In the genomic region with DNA sequence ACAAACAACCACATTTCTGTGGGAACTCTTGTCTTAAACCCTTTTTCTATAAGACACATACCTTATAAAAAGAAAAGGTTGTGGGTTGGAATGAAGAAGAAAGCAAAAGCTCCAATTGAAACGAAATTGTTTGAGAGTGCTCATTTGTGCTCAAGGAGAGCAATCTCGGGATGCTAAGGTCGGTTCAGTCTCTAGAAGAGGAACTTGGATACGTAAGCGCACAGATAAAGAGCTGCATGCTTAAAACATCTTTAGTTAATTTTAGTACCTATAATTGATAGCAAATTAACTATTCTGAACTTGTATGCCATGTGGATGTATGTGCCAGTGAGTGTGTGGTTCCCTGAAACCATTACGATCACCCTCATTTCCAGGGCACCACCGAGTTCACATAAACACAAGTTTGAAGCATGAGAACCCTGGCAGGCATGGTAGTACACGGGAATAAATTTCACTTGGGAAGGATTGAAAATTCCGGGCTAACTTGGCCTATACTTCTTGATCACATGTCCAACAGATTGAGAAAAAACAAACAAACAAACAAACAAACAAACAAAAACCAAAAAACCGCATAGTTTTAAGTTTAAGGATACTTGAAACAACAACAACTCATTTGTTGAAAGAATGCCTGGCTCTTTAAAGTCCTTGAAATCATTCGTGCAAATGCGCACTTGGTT, we compare ENCODE assay signal across 8 mouse cellular contexts. TPM values are rescaled to one million over a fixed set of nuclear protein-coding genes. Genes with fewer than 3 reads are reported as not detected.
DNase-seq lines count a peak whose midpoint lies in the region; ATAC-seq and TF ChIP-seq lines count a peak whose summit lies in the region.

No protein-coding gene starts in this region.

- no peaks in the 10 kb centered on the region for H3K79me2 ChIP-seq in macrophage (ENCODE audit: inconsistent target)

- peak overlapping the region; percentile 83 for H3K4me2 ChIP-seq in forebrain, postnatal 0 days (ENCODE audit: low read depth)

- H3K9ac ChIP-seq in forebrain, postnatal 0 days, result peak overlapping the region; percentile 73

- ATAC-seq in forebrain, postnatal 0 days, result no peak

- peaks cover 7% of the 10 kb centered on the region; the same call in 1 of the 2 replicates for H3K4me1 ChIP-seq in forebrain, postnatal 0 days (ENCODE audit: insufficient read depth)

- H3K27ac ChIP-seq in left cerebral cortex, adult 2 months, result peak overlapping the region; percentile 90
- H3K27ac ChIP-seq in forebrain, postnatal 0 days (ENCODE audit: low read depth, low read length), result peak overlapping the region; percentile 93
- peak overlapping the region; percentile 91 for H3K27ac ChIP-seq in macrophage

- no peak for TF ChIP-seq CTCF in left cerebral cortex, adult 2 months (IDR thresholded peaks at IDR 0.05)
- TF ChIP-seq CTCF in brain, embryonic 14.5 days (IDR thresholded peaks at IDR 0.05; ENCODE audit: borderline replicate concordance, extremely low read depth, insufficient read depth, insufficient read length), result no peak
- no peak for TF ChIP-seq CTCF in forebrain, postnatal 0 days (IDR thresholded peaks at IDR 0.05; ENCODE audit: low read depth)

- no peaks in the 10 kb centered on the region for H3K36me3 ChIP-seq in forebrain, postnatal 0 days (ENCODE audit: insufficient read depth)
- no peaks in the 10 kb centered on the region for H3K36me3 ChIP-seq in macrophage (ENCODE audit: inconsistent target)

- 37% methylated on average over 12 of the region's 12 CpGs for WGBS in forebrain, postnatal 0 days
- 35% methylated on average over 12 of the region's 12 CpGs for WGBS in macrophage (ENCODE audit: missing documents)

- no peak for TF ChIP-seq POLR2A in brain, embryonic 14.5 days (IDR thresholded peaks at IDR 0.05; ENCODE audit: borderline replicate concordance, extremely low read depth, insufficient read depth, insufficient read length, poor library complexity, severe bottlenecking)

- no peaks in the 10 kb centered on the region for H3K9me3 ChIP-seq in forebrain, postnatal 0 days (ENCODE audit: low read length)

- peak overlapping the region; percentile 76 for H3K4me3 ChIP-seq in left cerebral cortex, adult 2 months
- H3K4me3 ChIP-seq in forebrain, postnatal 0 days (ENCODE audit: low read depth, low read length), result peak overlapping the region; percentile 47
- peak overlapping the region; percentile 71 for H3K4me3 ChIP-seq in macrophage (ENCODE audit: inconsistent target)

- no peaks in the 10 kb centered on the region for H3K27me3 ChIP-seq in forebrain, postnatal 0 days (ENCODE audit: insufficient read depth, low read length)

- intact Hi-C loops in left cerebral cortex, adult 2 months (cut with DNase I), result loop anchor here (2.0 to 10.0 kb wide), 6 partner anchors 33 to 1909 kb away; a partner anchor contains a TSS
- intact Hi-C loops in left cerebral cortex, postnatal 36 days (cut with DNase I), result loop anchor here (5.0 kb wide), 4 partner anchors 33 to 1578 kb away; a partner anchor contains a TSS

- DNase-seq in left cerebral cortex, adult 2 months (ENCODE audit: extremely low spot score in 1 of 2, low spot score in 2 of 2), result no peak
- no peak for DNase-seq in left cerebral cortex, postnatal 36 days (ENCODE audit: low spot score in 2 of 2)
- peak; percentile 1 for DNase-seq in brain, embryonic 14.5 days (ENCODE audit: low read depth)
- DNase-seq in forebrain, postnatal 0 days, result no peak
- DNase-seq in urinary bladder, postnatal 4 days (ENCODE audit: low spot score in 2 of 2), result no peak
- DNase-seq in right cerebral cortex, postnatal 14 days, result no peak
- DNase-seq in layer of hippocampus, adult 8-10 months (ENCODE audit: low spot score in 2 of 2), result no peak

RNA-seq across cellular contexts. Expression of a gene that starts 0.7 kb away (rescaled TPM):
- 1 to 10 TPM; 5.4 to 7.9 TPM for total RNA-seq in left cerebral cortex, adult 2 months (2021)
- 1 to 10 TPM; 7.0 to 7.4 TPM for total RNA-seq in left cerebral cortex, postnatal 36 days (2021)
- 3.5 TPM in 2 replicates for polyA plus RNA-seq in brain, embryonic 14.5 days (2012; rRNA removed)
- total RNA-seq in forebrain, postnatal 0 days (2014; rRNA removed), result 98.5 and 120 TPM in 2 replicates
- 0.31 and 0.39 TPM in 2 replicates for polyA plus RNA-seq in forebrain, postnatal 0 days (2015; fragmentation: Nextera tagmentation; extraction: Ambion mirVana)
- total RNA-seq in macrophage (2018; cell fraction: chromatin; rRNA removed), result 10 to 100 TPM in 2 of 26 experiments, 1 to 10 TPM in 22, under 1 TPM in 2; 0.46 to 19.2 (median 3.5) TPM
- total RNA-seq in macrophage (2018; cell fraction: cytosol; rRNA removed), result 10 to 100 TPM in 1 of 26 experiments, 1 to 10 TPM in 25; 2.5 to 10.3 (median 4.0) TPM
- 10 to 100 TPM in 4 of 26 experiments, 1 to 10 TPM in 20, under 1 TPM in 2; 0.76 to 14.5 (median 3.5) TPM for total RNA-seq in macrophage (2018; cell fraction: nucleus; rRNA removed)
- polyA plus RNA-seq in macrophage (2018), result 0.35 to 1.0 TPM (median 0.76 TPM) in 3 replicates
- 10 to 100 TPM in 2 of 4 experiments, 1 to 10 TPM in 2; 7.9 to 10.8 (median 9.3) TPM for total RNA-seq in layer of hippocampus, adult 8-10 months (2022)

RNA-seq across cellular contexts. Expression of a gene that starts 2.2 kb away (rescaled TPM):
- 10 to 100 TPM; 53.2 to 57.3 TPM for total RNA-seq in left cerebral cortex, adult 2 months (2021)
- total RNA-seq in left cerebral cortex, postnatal 36 days (2021), result 10 to 100 TPM; 70.8 to 73.2 TPM
- polyA plus RNA-seq in brain, embryonic 14.5 days (2012; rRNA removed), result 5.8 and 7.8 TPM in 2 replicates
- total RNA-seq in forebrain, postnatal 0 days (2014; rRNA removed), result 204 and 218 TPM in 2 replicates
- 11.1 and 16.3 TPM in 2 replicates for polyA plus RNA-seq in forebrain, postnatal 0 days (2015; fragmentation: Nextera tagmentation; extraction: Ambion mirVana)
- total RNA-seq in macrophage (2018; cell fraction: chromatin; rRNA removed), result 10 to 100 TPM in 7 of 26 experiments, 1 to 10 TPM in 19; 1.8 to 37.1 (median 6.3) TPM
- 10 to 100 TPM in 16 of 26 experiments, 1 to 10 TPM in 10; 3.7 to 42.7 (median 11.0) TPM for total RNA-seq in macrophage (2018; cell fraction: cytosol; rRNA removed)
- total RNA-seq in macrophage (2018; cell fraction: nucleus; rRNA removed), result 10 to 100 TPM in 10 of 26 experiments, 1 to 10 TPM in 16; 1.8 to 50.8 (median 7.9) TPM
- polyA plus RNA-seq in macrophage (2018), result 0.16 to 0.34 TPM (median 0.26 TPM) in 3 replicates
- 10 to 100 TPM; 36.1 to 50.5 (median 42.7) TPM for total RNA-seq in layer of hippocampus, adult 8-10 months (2022)

RNA-seq across cellular contexts. Expression of a gene that starts 38.8 kb away (rescaled TPM):
- total RNA-seq in left cerebral cortex, adult 2 months (2021), result 100 to 1,000 TPM; 141 to 157 TPM
- total RNA-seq in left cerebral cortex, postnatal 36 days (2021), result 100 to 1,000 TPM; 160 to 166 TPM
- 6.5 and 18.7 TPM in 2 replicates for polyA plus RNA-seq in brain, embryonic 14.5 days (2012; rRNA removed)
- total RNA-seq in forebrain, postnatal 0 days (2014; rRNA removed), result 258 and 695 TPM in 2 replicates
- polyA plus RNA-seq in forebrain, postnatal 0 days (2015; fragmentation: Nextera tagmentation; extraction: Ambion mirVana), result 25.0 and 42.2 TPM in 2 replicates
- total RNA-seq in macrophage (2018; cell fraction: chromatin; rRNA removed), result 10 to 100 TPM in 10 of 26 experiments, 1 to 10 TPM in 16; 2.7 to 28.6 (median 6.7) TPM
- total RNA-seq in macrophage (2018; cell fraction: cytosol; rRNA removed), result 10 to 100 TPM; 15.5 to 74.3 (median 36.1) TPM
- 10 to 100 TPM in 21 of 26 experiments, 1 to 10 TPM in 5; 3.5 to 73.2 (median 16.5) TPM for total RNA-seq in macrophage (2018; cell fraction: nucleus; rRNA removed)
- 0.13 TPM in 1 of 3 replicates, not detected in the others for polyA plus RNA-seq in macrophage (2018)
- 100 to 1,000 TPM; 106 to 128 (median 119) TPM for total RNA-seq in layer of hippocampus, adult 8-10 months (2022)

RNA-seq across cellular contexts. Expression of a gene that starts 44.6 kb away (rescaled TPM):
- total RNA-seq in left cerebral cortex, adult 2 months (2021), result 1 to 10 TPM; 6.9 to 9.9 TPM
- 10 to 100 TPM in 1 of 2 experiments, 1 to 10 TPM in 1; 7.7 to 10.8 TPM for total RNA-seq in left cerebral cortex, postnatal 36 days (2021)
- 21.8 and 24.7 TPM in 2 replicates for polyA plus RNA-seq in brain, embryonic 14.5 days (2012; rRNA removed)
- 73.0 and 78.9 TPM in 2 replicates for total RNA-seq in forebrain, postnatal 0 days (2014; rRNA removed)
- polyA plus RNA-seq in forebrain, postnatal 0 days (2015; fragmentation: Nextera tagmentation; extraction: Ambion mirVana), result 0.57 and 0.80 TPM in 2 replicates
- total RNA-seq in macrophage (2018; cell fraction: chromatin; rRNA removed), result 10 to 100 TPM in 4 of 26 experiments, 1 to 10 TPM in 21, not detected in 1; 1.6 to 20.7 (median 7.1) TPM
- total RNA-seq in macrophage (2018; cell fraction: cytosol; rRNA removed), result 1 to 10 TPM in 25 of 26 experiments, under 1 TPM in 1; 0.99 to 9.3 (median 2.9) TPM
- total RNA-seq in macrophage (2018; cell fraction: nucleus; rRNA removed), result 10 to 100 TPM in 5 of 26 experiments, 1 to 10 TPM in 21; 1.2 to 23.8 (median 4.6) TPM
- polyA plus RNA-seq in macrophage (2018), result 0.13 to 1.1 TPM in 2 of 3 replicates, not detected in the other
- total RNA-seq in layer of hippocampus, adult 8-10 months (2022), result 10 to 100 TPM in 2 of 4 experiments, 1 to 10 TPM in 2; 8.2 to 11.5 (median 10.5) TPM

RNA-seq across cellular contexts. Expression of a gene that starts 46.0 kb away (rescaled TPM):
- total RNA-seq in left cerebral cortex, adult 2 months (2021), result 1 to 10 TPM; 3.8 to 9.0 TPM
- total RNA-seq in left cerebral cortex, postnatal 36 days (2021), result 1 to 10 TPM; 3.1 to 8.2 TPM
- polyA plus RNA-seq in brain, embryonic 14.5 days (2012; rRNA removed), result 7.2 and 13.6 TPM in 2 replicates
- total RNA-seq in forebrain, postnatal 0 days (2014; rRNA removed), result 204 and 274 TPM in 2 replicates
- polyA plus RNA-seq in forebrain, postnatal 0 days (2015; fragmentation: Nextera tagmentation; extraction: Ambion mirVana), result 0.78 TPM in 1 of 2 replicates, not detected in the other
- total RNA-seq in macrophage (2018; cell fraction: chromatin; rRNA removed), result 10 to 100 TPM in 13 of 26 experiments, 1 to 10 TPM in 9, not detected in 4; 1.7 to 29.9 (median 13.5) TPM
- total RNA-seq in macrophage (2018; cell fraction: cytosol; rRNA removed), result 10 to 100 TPM in 8 of 26 experiments, 1 to 10 TPM in 18; 1.8 to 22.0 (median 5.7) TPM
- 10 to 100 TPM in 6 of 26 experiments, 1 to 10 TPM in 16, not detected in 4; 2.3 to 19.6 (median 6.7) TPM for total RNA-seq in macrophage (2018; cell fraction: nucleus; rRNA removed)
- polyA plus RNA-seq in macrophage (2018), result not detected in 3 replicates
- total RNA-seq in layer of hippocampus, adult 8-10 months (2022), result 10 to 100 TPM in 1 of 4 experiments, 1 to 10 TPM in 3; 3.0 to 11.0 (median 5.7) TPM
